Mouse (Mus musculus) urinary bladder, adult 2 months (tissue): ENCODE measurements around the gene Map3k10. TPM values are rescaled to one million over a fixed set of nuclear protein-coding genes. Genes with fewer than 3 reads are reported as not detected.
"Not testable (repeated sequence)": the region's sequence is repeated elsewhere in the genome, so short reads cannot be mapped to it uniquely, and the experiment has no call there.

Experiments used
- DNase-seq: peaks from one replicate; pipeline ENCODE4 v3.0.0; 2022; ENCODE audit warnings: low spot score
- polyA plus RNA-seq: library from polyadenylated mRNA; depleted of rRNA; stranded (reverse); fragments of >200 nt; gene quantifications from 2 replicates; pipeline ENCODE4 v1.2.3, GENCODE M21; 2012

Gene Map3k10
- polyA plus RNA-seq, 1 experiment: 14.7 TPM

GRCm38 (mm10) chr7:27654607-27655276 lies 19.7 kb downstream of the Map3k10 start:
- DNase-seq: no peak

- no peak for DNase-seq
These were observed 20.5 kb downstream of the Map3k10 start, which contains the start of gene Ttc9b for GRCm38 (mm10) chr7:27653681-27654437. Gene Ttc9b, plus strand, starts transcription at chr7:27653915.

DNA sequence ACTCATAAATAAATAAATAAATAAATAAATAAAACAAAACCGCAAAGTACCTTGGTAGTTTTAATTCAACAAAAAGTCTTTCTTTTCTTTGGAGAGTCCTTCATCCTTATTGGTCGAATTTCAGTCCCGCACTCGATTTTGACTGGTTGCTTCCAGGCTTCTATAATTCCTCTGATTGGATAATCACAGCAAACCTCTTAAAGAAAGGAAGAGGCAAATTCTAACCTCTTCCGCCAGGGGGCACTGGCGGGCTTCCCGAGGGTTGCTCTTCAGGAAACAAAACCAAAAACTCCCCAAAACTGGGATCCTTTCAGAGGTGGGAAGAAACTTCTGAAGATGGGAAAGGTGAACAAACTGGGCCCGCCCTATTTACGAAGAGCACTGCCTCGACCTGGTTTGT lies 23.4 kb downstream of the Map3k10 start:
- DNase-seq: peak; percentile 56

DNA sequence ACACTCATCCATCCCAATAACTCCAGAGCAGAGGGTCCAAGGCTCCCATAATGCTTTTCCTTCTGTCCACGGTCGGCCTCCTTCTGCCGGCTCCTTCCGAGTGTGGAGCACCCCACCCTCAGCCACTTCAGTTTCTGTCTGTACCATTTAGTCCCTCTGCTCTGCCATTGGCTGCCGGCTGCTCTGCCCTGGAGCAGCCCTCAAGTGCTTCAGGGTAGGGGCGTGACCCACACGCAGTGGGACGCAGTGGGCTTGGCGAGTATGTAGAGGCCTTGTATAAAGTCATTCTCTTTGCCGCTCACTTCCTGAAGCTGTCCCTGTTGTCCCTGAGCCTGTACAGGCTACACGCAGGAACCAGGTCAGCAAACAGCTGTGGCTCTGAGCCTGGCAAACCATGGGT lies 24.7 kb downstream of the Map3k10 start:
- DNase-seq: no peak

DNA sequence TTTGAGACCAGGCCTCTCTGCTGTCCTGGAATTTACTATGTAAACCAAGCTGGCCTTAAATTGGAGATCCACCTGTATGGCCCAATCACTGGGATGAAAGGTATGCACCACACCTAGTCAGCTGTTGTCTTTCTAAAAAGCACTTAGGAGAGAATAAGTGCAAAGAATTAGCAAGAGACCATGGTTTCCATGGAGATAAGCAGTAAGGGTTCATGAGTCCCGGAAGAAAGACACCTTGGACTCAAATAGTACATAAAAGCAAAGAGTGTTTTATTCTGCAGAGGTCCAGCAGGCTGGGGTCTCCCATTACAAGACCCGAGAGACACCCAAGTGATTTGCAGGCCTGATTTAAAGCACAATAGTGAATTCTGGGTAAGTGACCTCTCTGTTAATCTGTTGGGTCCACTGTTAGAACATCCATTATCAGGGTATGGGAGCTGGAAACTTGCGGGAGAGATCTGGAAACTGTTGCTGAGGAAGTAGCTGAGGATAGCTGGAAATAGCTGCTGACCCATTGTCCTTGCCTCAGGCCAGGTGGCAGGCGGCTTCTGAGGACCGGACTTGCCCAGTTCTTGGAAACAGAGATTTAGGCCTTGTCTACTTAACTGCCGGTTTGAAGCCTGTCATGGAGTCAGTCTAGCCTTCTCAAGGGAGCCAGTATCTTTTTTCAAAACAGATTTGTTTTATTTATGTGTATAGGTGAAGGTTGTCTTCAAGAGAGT lies 27.0 kb downstream of the Map3k10 start:
- DNase-seq: no peak

- DNase-seq: no peak
These were observed 27.9 kb downstream of the Map3k10 start for GRCm38 (mm10) chr7:27646516-27646915.

DNA sequence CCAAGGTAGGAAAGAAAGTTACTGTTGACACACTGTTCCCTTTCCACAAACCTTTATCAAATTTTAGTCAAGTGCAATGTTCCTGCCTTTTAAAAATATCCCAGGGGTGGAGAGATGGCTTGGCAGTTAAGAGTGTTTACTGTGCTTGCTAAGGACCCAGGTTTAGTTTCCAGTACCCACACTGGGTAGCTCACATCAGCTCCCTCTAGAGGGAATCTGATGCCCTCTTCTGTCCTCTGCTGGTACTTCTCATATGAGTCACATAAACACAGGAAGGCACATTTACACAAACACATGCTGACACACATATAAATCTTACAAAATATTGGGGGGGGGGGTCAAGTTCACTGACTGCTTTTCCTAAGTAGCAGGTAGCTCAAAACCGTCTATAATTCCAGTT lies 29.9 kb downstream of the Map3k10 start:
- DNase-seq: no peak

DNA sequence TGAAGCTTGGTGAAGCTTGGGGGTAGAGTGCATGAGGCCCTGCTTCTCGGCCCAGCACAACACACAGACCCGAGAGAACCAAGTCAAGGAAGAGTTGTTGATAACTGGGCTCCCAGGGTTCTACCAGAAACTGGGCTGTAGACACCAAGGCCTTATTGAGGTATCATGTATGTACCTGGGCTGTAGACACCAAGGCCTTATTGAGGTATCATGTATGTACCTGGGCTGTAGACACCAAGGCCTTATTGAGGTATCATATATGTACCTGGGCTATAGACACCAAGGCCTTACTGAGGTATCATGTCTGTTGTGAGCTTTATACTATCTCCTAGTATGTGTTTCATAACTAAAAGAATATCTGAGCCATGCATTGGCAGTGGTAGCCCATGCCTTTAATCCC lies 39.3 kb downstream of the Map3k10 start:
- DNase-seq: not testable (repeated sequence)

DNA sequence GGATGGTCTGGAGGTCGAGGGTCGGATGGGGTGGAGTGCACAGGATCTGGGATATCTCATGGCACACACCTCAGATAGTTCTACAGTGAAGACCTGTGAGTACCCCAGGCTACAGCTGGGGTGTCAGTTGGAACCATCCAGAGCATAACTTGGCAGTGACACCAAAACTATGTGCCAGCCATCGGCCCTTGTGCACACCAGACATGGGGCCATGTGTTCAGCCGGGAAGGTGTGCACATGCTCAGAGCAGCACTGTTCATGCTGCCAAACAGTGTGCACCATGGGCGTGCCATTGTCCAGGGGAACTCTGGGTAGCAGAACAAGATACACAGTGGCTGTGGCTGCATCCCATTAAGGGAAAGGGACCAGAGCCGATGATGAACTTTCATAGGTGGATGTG lies 39.7 kb downstream of the Map3k10 start:
- no peak for DNase-seq

- no peak for DNase-seq
These were observed 41.2 kb downstream of the Map3k10 start for GRCm38 (mm10) chr7:27633166-27633565.

- DNase-seq: no peak
These were observed 43.0 kb downstream of the Map3k10 start for GRCm38 (mm10) chr7:27631439-27631838.

DNA sequence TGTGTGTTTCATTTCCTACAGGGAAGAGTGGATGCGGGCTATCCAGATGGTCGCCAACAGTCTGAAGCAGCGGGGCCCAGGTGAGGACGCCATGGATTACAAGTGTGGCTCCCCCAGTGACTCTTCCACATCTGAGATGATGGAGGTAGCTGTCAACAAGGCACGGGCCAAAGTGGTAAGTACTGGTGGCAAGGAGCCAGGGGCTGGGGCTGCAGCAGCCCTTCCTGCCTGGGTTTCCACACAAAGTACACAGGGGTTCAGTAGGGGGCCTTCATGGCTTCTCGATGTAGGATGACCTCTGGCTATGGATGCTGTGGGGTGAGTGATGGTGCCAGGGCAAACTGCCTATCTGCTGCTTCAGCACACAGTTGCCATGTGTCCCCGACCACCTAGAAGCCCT lies 45.6 kb downstream of the Map3k10 start:
- DNase-seq: not testable (repeated sequence)

GRCm38 (mm10) chr7:27628190-27628589 lies 46.2 kb downstream of the Map3k10 start:
- no peak for DNase-seq

- DNase-seq: no peak
These were observed 46.7 kb downstream of the Map3k10 start for GRCm38 (mm10) chr7:27627707-27628106.

DNA sequence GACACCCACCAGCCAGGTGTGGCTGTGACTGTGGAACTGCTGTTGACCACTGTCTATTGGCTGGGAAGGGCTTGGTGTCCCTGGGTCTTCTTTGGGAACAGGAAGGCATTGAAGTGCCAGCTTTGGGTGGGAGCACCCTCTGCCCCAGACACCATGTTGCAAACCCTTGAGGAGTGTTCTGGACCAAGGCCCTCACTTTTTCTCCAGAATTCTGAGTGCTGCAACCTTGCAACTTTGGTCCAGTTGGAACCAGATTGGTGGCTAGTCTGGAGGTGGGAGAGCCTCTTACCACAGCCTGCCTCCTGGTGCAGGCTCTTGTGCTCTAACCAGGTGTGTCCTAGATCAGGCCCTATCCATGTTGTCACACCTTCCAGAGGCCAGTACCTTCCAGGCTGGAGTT lies 49.4 kb downstream of the Map3k10 start:
- no peak for DNase-seq

GRCm38 (mm10) chr7:27622234-27622633 lies 52.2 kb downstream of the Map3k10 start:
- DNase-seq: no peak

DNA sequence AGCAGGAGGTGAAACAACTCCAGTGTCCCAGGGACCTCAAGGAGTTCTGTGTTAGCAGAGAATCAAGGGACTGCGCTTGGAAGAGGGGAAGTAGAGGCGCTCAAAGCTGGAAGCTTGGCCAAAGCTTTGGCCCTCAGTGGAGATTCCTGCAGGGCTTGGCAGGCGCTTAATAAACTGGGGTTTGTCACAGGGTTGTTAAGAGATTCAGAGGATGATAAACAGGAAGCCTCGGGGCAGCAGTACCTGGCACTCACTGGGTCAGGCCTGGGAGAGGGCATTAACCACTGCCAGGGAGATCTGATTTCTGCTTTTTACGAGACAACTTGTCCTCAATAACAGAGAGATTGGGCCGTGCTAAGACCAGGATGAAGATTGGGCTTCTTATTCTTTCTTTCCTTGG lies 53.4 kb downstream of the Map3k10 start:
- no peak for DNase-seq

GRCm38 (mm10) chr7:27613751-27614499 lies 60.5 kb downstream of the Map3k10 start:
- DNase-seq: no peak

GRCm38 (mm10) chr7:27612940-27613339 lies 61.5 kb downstream of the Map3k10 start:
- DNase-seq: no peak

DNA sequence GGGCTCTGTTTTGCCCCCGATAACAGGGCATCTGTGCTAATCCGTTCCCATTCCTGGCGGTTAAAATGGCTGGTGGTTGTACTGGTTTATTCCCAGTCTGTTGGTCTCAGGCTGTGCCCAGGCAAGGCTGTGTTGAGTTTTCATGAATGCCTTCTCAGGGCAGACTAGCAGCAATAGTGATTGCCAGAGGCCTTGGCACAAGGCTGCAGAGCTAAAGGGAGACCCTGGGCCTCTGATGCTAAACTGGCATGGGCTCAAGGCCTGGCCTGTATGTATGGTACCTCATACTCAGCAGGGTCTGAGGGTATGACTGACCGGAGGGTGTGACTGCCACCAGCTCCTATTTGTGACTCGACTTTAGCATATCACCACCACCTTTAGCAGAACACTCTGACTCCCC lies 63.5 kb downstream of the Map3k10 start:
- no peak for DNase-seq

- DNase-seq: no peak
These were observed 64.0 kb downstream of the Map3k10 start for GRCm38 (mm10) chr7:27610370-27610769.

DNA sequence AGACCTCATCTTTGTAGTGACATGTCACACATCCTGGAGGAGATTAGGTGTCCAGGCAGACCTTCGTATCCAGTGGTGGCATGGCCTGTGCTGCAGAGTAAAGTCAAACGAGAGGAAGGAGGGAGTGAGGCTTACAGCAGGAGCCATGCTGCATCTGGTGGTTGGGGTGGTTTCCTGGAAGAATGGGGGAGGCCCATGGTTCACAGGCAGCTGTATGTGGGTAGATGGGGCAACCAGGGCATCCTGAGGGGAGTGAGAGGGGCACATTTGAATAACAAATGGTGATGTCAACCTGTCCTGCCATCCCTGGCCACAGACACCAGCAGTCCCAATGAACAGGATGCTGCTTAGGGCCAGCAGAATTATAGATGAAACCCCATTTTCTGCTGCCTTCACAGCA lies 64.7 kb downstream of the Map3k10 start:
- no peak for DNase-seq
